Mouse (Mus musculus): ENCODE measurements around the gene Chst11. TPM values are rescaled to one million over a fixed set of nuclear protein-coding genes. Genes with fewer than 3 reads are reported as not detected.
A peak's percentile ranks its signal among the peaks of the same experiment; 100 is the strongest.

Chst11 gene
- polyA plus RNA-seq, 1 experiment from 2014 or later = 2.0 TPM

- no peaks in the 10 kb centered on the region for H3K36me3 ChIP-seq (ENCODE audit: control insufficient read depth, insufficient read depth, low read length)
- H3K4me2 ChIP-seq (ENCODE audit: low read length) = no peak overlapping the region
- ATAC-seq (replicated peaks; ENCODE audit: low FRiP score, low TSS enrichment, low read depth) (no peak), DNase-seq (ENCODE audit: low spot score) (no peak)
- H3K9ac ChIP-seq (ENCODE audit: low read length) = no peak overlapping the region
- WGBS = 88% methylated on average over 10 of the region's 10 CpGs
- H3K9me3 ChIP-seq (ENCODE audit: control insufficient read depth, low read length) = no peaks in the 10 kb centered on the region
- H3K4me3 ChIP-seq (ENCODE audit: low read depth, low read length) = no peak overlapping the region
- H3K27ac ChIP-seq (ENCODE audit: low read depth) = no peak overlapping the region
- no peaks in the 10 kb centered on the region for H3K27me3 ChIP-seq (replicated peaks; ENCODE audit: control insufficient read depth, insufficient read depth, low read length)
- H3K4me1 ChIP-seq (replicated peaks; ENCODE audit: control insufficient read depth, insufficient read depth, low read length) = 0 out of 2 replicates have a peak, but pooled peaks cover 2% of the 10 kb centered on the region
These were observed 157.8 kb downstream of the Chst11 start for GRCm38 (mm10) chr10:83143049-83143448.

- no peak for DNase-seq (ENCODE audit: low spot score)
- no peak overlapping the region for H3K4me3 ChIP-seq (ENCODE audit: low read depth, low read length)
- no peaks in the 10 kb centered on the region for H3K9me3 ChIP-seq (ENCODE audit: control insufficient read depth, low read length)
- ATAC-seq (replicated peaks; ENCODE audit: low FRiP score, low TSS enrichment, low read depth) = 0 out of 2 replicates have a peak, but pooled peaks have one; percentile 36
- peaks cover 4% of the 10 kb centered on the region; the same call in 1 of the 2 replicates for H3K4me1 ChIP-seq (replicated peaks; ENCODE audit: control insufficient read depth, insufficient read depth, low read length)
- no peaks in the 10 kb centered on the region for H3K27me3 ChIP-seq (replicated peaks; ENCODE audit: control insufficient read depth, insufficient read depth, low read length)
- 67% methylated on average over 14 of the region's 14 CpGs for WGBS
- H3K9ac ChIP-seq (ENCODE audit: low read length) = no peak overlapping the region
- H3K4me2 ChIP-seq (ENCODE audit: low read length) = no peak overlapping the region
- no peak overlapping the region for H3K27ac ChIP-seq (ENCODE audit: low read depth)
- H3K36me3 ChIP-seq (ENCODE audit: control insufficient read depth, insufficient read depth, low read length) = no peaks in the 10 kb centered on the region
These were observed 160.5 kb downstream of the Chst11 start for GRCm38 (mm10) chr10:83145836-83146235.

- Histone ChIP-seq H3K9ac (ENCODE audit: low read length) (no peak overlapping the region), H3K27ac (ENCODE audit: low read depth) (no peak overlapping the region), H3K27me3 (replicated peaks; ENCODE audit: control insufficient read depth, insufficient read depth, low read length) (no peaks in the 10 kb centered on the region), H3K4me2 (ENCODE audit: low read length) (no peak overlapping the region), H3K9me3 (ENCODE audit: control insufficient read depth, low read length) (no peaks in the 10 kb centered on the region), H3K36me3 (ENCODE audit: control insufficient read depth, insufficient read depth, low read length) (no peaks in the 10 kb centered on the region), H3K4me1 (replicated peaks; ENCODE audit: control insufficient read depth, insufficient read depth, low read length) (peaks cover 18% of the 10 kb centered on the region), H3K4me3 (ENCODE audit: low read depth, low read length) (no peak overlapping the region)
- WGBS = 72% methylated on average over 12 of the region's 12 CpGs
- ATAC-seq (replicated peaks; ENCODE audit: low FRiP score, low TSS enrichment, low read depth) (no peak), DNase-seq (ENCODE audit: low spot score) (no peak)
These were observed 164.3 kb downstream of the Chst11 start for GRCm38 (mm10) chr10:83149342-83150178.

GRCm38 (mm10) chr10:83150587-83150986, 165.3 kb downstream of the Chst11 start:
- H3K4me1 ChIP-seq (replicated peaks; ENCODE audit: control insufficient read depth, insufficient read depth, low read length) = peaks cover 18% of the 10 kb centered on the region
- H3K36me3 ChIP-seq (ENCODE audit: control insufficient read depth, insufficient read depth, low read length) = no peaks in the 10 kb centered on the region
- DNase-seq (ENCODE audit: low spot score) (no peak), ATAC-seq (replicated peaks; ENCODE audit: low FRiP score, low TSS enrichment, low read depth) (no peak; the same call in 1 of the 2 replicates)
- H3K9ac ChIP-seq (ENCODE audit: low read length) = no peak overlapping the region
- no peaks in the 10 kb centered on the region for H3K9me3 ChIP-seq (ENCODE audit: control insufficient read depth, low read length)
- H3K4me3 ChIP-seq (ENCODE audit: low read depth, low read length) = no peak overlapping the region
- H3K4me2 ChIP-seq (ENCODE audit: low read length) = no peak overlapping the region
- no peaks in the 10 kb centered on the region for H3K27me3 ChIP-seq (replicated peaks; ENCODE audit: control insufficient read depth, insufficient read depth, low read length)
- WGBS = 80% methylated on average over 7 of the region's 7 CpGs
- H3K27ac ChIP-seq (ENCODE audit: low read depth) = no peak overlapping the region

- no peaks in the 10 kb centered on the region for H3K27me3 ChIP-seq (replicated peaks; ENCODE audit: control insufficient read depth, insufficient read depth, low read length)
- H3K4me1 ChIP-seq (replicated peaks; ENCODE audit: control insufficient read depth, insufficient read depth, low read length) = peaks cover 18% of the 10 kb centered on the region
- H3K4me3 ChIP-seq (ENCODE audit: low read depth, low read length) = no peak overlapping the region
- no peaks in the 10 kb centered on the region; the same call in 1 of the 2 replicates for H3K9me3 ChIP-seq (ENCODE audit: control insufficient read depth, low read length)
- no peak for DNase-seq (ENCODE audit: low spot score)
- H3K9ac ChIP-seq (ENCODE audit: low read length) = no peak overlapping the region
- ATAC-seq (replicated peaks; ENCODE audit: low FRiP score, low TSS enrichment, low read depth) = 0 out of 2 replicates have a peak, but pooled peaks have one; percentile 32
- WGBS = 40% methylated on average over 6 of the region's 6 CpGs
- H3K27ac ChIP-seq (ENCODE audit: low read depth) = no peak overlapping the region
- no peaks in the 10 kb centered on the region for H3K36me3 ChIP-seq (ENCODE audit: control insufficient read depth, insufficient read depth, low read length)
- H3K4me2 ChIP-seq (ENCODE audit: low read length) = no peak overlapping the region
These were observed 166.1 kb downstream of the Chst11 start for GRCm38 (mm10) chr10:83151362-83151761.

GRCm38 (mm10) chr10:83151896-83152685, 166.8 kb downstream of the Chst11 start:
- DNase-seq (ENCODE audit: low spot score) (no peak), ATAC-seq (replicated peaks; ENCODE audit: low FRiP score, low TSS enrichment, low read depth) (no peak)
- H3K9me3 ChIP-seq (ENCODE audit: control insufficient read depth, low read length) = no peaks in the 10 kb centered on the region; the same call in 1 of the 2 replicates
- H3K36me3 ChIP-seq (ENCODE audit: control insufficient read depth, insufficient read depth, low read length) = no peaks in the 10 kb centered on the region
- no peaks in the 10 kb centered on the region for H3K27me3 ChIP-seq (replicated peaks; ENCODE audit: control insufficient read depth, insufficient read depth, low read length)
- 40% methylated on average over 16 of the region's 16 CpGs for WGBS
- no peak overlapping the region for H3K27ac ChIP-seq (ENCODE audit: low read depth)
- H3K4me3 ChIP-seq (ENCODE audit: low read depth, low read length) = no peak overlapping the region
- H3K4me2 ChIP-seq (ENCODE audit: low read length) = no peak overlapping the region
- peaks cover 18% of the 10 kb centered on the region for H3K4me1 ChIP-seq (replicated peaks; ENCODE audit: control insufficient read depth, insufficient read depth, low read length)
- H3K9ac ChIP-seq (ENCODE audit: low read length) = no peak overlapping the region

GRCm38 (mm10) chr10:83152723-83153122, 167.4 kb downstream of the Chst11 start:
- H3K36me3 ChIP-seq (ENCODE audit: control insufficient read depth, insufficient read depth, low read length) = no peaks in the 10 kb centered on the region
- H3K27me3 ChIP-seq (replicated peaks; ENCODE audit: control insufficient read depth, insufficient read depth, low read length) = no peaks in the 10 kb centered on the region
- no peak overlapping the region for H3K9ac ChIP-seq (ENCODE audit: low read length)
- DNase-seq (ENCODE audit: low spot score) (no peak), ATAC-seq (replicated peaks; ENCODE audit: low FRiP score, low TSS enrichment, low read depth) (no peak)
- H3K4me3 ChIP-seq (ENCODE audit: low read depth, low read length) = no peak overlapping the region
- 88% methylated on average over 1 of the region's 1 CpGs for WGBS
- no peak overlapping the region for H3K27ac ChIP-seq (ENCODE audit: low read depth)
- H3K4me1 ChIP-seq (replicated peaks; ENCODE audit: control insufficient read depth, insufficient read depth, low read length) = peaks cover 18% of the 10 kb centered on the region
- H3K9me3 ChIP-seq (ENCODE audit: control insufficient read depth, low read length) = no peaks in the 10 kb centered on the region; the same call in 1 of the 2 replicates
- H3K4me2 ChIP-seq (ENCODE audit: low read length) = no peak overlapping the region

GRCm38 (mm10) chr10:83153374-83153773, 168.1 kb downstream of the Chst11 start:
- WGBS = 93% methylated on average over 5 of the region's 5 CpGs
- Histone ChIP-seq H3K4me1 (replicated peaks; ENCODE audit: control insufficient read depth, insufficient read depth, low read length) (peaks cover 18% of the 10 kb centered on the region), H3K36me3 (ENCODE audit: control insufficient read depth, insufficient read depth, low read length) (no peaks in the 10 kb centered on the region), H3K9me3 (ENCODE audit: control insufficient read depth, low read length) (no peaks in the 10 kb centered on the region; the same call in 1 of the 2 replicates), H3K9ac (ENCODE audit: low read length) (no peak overlapping the region), H3K4me3 (ENCODE audit: low read depth, low read length) (no peak overlapping the region), H3K27me3 (replicated peaks; ENCODE audit: control insufficient read depth, insufficient read depth, low read length) (no peaks in the 10 kb centered on the region), H3K4me2 (ENCODE audit: low read length) (no peak overlapping the region), H3K27ac (ENCODE audit: low read depth) (no peak overlapping the region)
- no peak for ATAC-seq (replicated peaks; ENCODE audit: low FRiP score, low TSS enrichment, low read depth)
- no peak for DNase-seq (ENCODE audit: low spot score)

Measured in intestine, embryonic 14.5 days (tissue).